Mouse (Mus musculus): Measurements from ENCODE around the gene Vps13d. TPM values are rescaled to one million over a fixed set of nuclear protein-coding genes. Genes with fewer than 3 reads are reported as not detected.
A peak's percentile ranks its signal among the peaks of the same experiment; 100 is the strongest.

Gene Vps13d
- polyA plus RNA-seq, 1 experiment from 2014 or later = 14.1 TPM

DNA sequence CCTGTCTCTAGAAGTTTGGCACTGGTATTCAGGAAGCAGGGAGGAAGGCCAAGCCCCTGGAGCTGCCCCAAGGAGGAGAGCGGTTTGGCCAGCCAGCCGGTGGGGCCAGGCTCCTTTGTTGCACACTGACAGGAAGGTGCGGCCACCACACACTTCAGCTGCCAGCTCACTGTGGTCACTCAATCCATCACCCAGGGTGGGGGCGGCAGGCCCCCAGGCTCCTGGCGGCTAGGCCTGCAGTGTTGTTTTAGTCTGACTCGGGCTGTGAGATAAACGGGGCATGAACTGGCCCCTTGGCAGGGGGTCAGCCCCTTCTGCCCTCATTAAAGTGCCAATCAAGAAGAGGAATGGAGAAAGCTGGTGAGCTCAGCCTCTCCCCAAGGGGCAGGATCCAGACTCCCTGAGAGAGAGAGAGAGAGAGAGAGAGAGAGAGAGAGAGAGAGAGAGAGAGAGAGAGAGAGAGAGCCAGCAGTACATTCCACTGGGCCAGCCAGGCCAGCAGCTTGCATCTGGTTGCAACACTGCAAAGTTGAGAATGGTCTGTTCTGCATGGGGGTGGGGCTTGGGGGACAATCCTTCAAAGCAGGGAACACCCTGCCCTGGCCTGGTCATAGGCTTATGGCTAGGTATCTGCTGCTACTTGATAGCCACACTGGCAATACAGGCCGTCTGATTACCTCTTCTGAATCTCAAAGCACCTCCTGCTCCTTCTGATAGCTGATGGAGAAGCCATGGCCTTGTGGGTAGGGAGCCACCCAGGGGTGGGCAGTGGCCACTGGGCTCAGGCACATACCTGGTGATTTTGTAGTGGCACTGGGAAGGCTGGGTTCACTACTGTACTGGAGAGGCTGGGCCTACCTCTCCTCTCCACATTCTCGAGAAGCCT, 245.1 kb downstream of the Vps13d start:
- peak overlapping the region; percentile 48 for H3K27ac ChIP-seq (ENCODE audit: low read depth)
- H3K9ac ChIP-seq (ENCODE audit: low read length) = no peak overlapping the region
- H3K9me3 ChIP-seq (ENCODE audit: control insufficient read depth, low read length) = no peaks in the 10 kb centered on the region

DNA sequence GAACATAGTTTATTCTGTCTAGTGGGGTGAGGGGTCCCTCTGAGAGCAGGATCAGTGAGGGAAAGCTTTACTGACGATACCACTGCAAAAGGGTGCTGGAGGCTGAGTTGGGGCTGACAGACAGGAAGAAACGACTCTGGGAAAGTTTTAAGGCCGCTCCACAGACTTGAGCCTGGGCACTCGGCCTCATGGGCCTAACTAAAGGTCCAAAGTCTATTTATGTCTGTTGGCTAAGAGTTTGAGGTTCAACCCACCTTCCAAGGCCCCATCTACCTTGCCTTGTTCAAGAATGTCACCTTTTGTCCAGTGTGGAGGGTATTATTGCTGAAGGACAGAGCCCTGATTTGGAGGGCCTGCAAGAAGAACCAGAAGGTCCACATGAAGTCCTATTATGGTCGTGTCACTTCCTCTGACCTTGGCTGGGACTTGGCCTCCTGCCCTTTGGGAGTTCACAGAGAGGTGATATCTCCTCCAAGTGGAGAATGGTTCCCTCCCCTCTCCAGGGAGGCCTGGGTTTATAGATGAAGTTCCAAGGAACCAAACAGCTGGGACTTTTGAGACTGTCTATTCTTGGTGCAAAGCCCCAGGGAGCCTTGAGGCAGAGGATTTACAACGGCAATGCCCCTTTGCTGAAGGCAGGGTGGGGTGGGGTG, 246.9 kb downstream of the Vps13d start:
- no peak overlapping the region for H3K27ac ChIP-seq (ENCODE audit: low read depth)
- H3K9me3 ChIP-seq (ENCODE audit: control insufficient read depth, low read length) = no peaks in the 10 kb centered on the region
- ATAC-seq (replicated peaks; ENCODE audit: low FRiP score, low TSS enrichment, low read depth) (no peak), DNase-seq (ENCODE audit: low spot score) (no peak)
- 45% methylated on average over 6 of the region's 6 CpGs for WGBS
- H3K9ac ChIP-seq (ENCODE audit: low read length) = no peak overlapping the region
- no peaks in the 10 kb centered on the region for H3K36me3 ChIP-seq (ENCODE audit: control insufficient read depth, insufficient read depth, low read length)
- no peaks in the 10 kb centered on the region for H3K27me3 ChIP-seq (replicated peaks; ENCODE audit: control insufficient read depth, insufficient read depth, low read length)
- peaks cover 23% of the 10 kb centered on the region for H3K4me1 ChIP-seq (replicated peaks; ENCODE audit: control insufficient read depth, insufficient read depth, low read length)
- H3K4me2 ChIP-seq (ENCODE audit: low read length) = no peak overlapping the region
- no peak overlapping the region for H3K4me3 ChIP-seq (ENCODE audit: low read depth, low read length)

More for the DNA sequence above, 245.1 kb downstream of the Vps13d start:
- Histone ChIP-seq H3K4me3 (ENCODE audit: low read depth, low read length) (no peak overlapping the region), H3K27me3 (replicated peaks; ENCODE audit: control insufficient read depth, insufficient read depth, low read length) (no peaks in the 10 kb centered on the region), H3K36me3 (ENCODE audit: control insufficient read depth, insufficient read depth, low read length) (no peaks in the 10 kb centered on the region), H3K4me1 (replicated peaks; ENCODE audit: control insufficient read depth, insufficient read depth, low read length) (peaks cover 23% of the 10 kb centered on the region), H3K4me2 (ENCODE audit: low read length) (no peak overlapping the region)
- 15% methylated on average over 9 of the region's 9 CpGs for WGBS
- ATAC-seq (replicated peaks; ENCODE audit: low FRiP score, low TSS enrichment, low read depth) (peak; percentile 69), DNase-seq (ENCODE audit: low spot score) (peak; percentile 65)

DNA sequence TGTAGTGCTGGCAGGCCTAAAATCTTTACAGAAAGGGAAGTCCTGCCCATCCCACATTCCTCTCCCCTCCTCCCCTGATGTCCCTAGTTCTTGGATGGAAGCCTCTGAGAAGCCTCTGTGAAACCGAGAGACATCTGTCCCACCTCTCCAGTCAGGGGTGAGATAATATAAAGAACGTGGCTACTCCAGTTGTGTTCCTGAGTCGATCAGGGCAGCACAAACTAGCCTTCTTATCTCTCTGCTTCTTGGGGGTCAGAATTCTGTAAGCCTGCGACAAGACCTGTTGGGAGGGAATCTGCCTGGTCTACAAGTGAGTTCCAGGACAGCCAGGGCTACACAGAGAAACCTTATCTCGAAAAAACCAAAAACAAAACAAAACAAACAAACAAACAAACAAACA, 251.5 kb downstream of the Vps13d start:
- Histone ChIP-seq H3K9me3 (ENCODE audit: control insufficient read depth, low read length) (no peaks in the 10 kb centered on the region), H3K4me3 (ENCODE audit: low read depth, low read length) (no peak overlapping the region), H3K4me2 (ENCODE audit: low read length) (no peak overlapping the region), H3K27me3 (replicated peaks; ENCODE audit: control insufficient read depth, insufficient read depth, low read length) (no peaks in the 10 kb centered on the region), H3K27ac (ENCODE audit: low read depth) (no peak overlapping the region), H3K4me1 (replicated peaks; ENCODE audit: control insufficient read depth, insufficient read depth, low read length) (peaks cover 10% of the 10 kb centered on the region), H3K36me3 (ENCODE audit: control insufficient read depth, insufficient read depth, low read length) (no peaks in the 10 kb centered on the region), H3K9ac (ENCODE audit: low read length) (no peak overlapping the region)
- ATAC-seq (replicated peaks; ENCODE audit: low FRiP score, low TSS enrichment, low read depth) (no peak), DNase-seq (ENCODE audit: low spot score) (no peak)
- WGBS = 69% methylated on average over 5 of the region's 5 CpGs

DNA sequence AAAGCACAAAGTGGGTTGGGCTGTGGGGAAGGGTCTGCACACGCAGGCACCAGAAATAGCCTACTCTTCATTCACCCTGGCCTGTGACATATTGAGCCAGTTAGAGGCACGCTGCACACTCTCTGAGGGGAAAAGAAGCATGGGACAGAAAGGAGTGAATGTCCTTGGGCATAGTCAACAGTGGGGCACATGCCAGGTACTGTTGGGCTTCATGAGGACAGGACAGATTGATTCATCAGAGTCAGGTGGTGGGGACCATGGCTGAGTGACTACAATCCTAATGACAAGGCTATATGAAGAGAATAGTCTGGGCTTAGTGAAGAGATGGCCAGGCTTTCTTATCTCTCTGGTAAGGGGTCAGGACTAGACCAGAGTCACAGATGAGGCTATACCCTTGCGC, 252.4 kb downstream of the Vps13d start:
- 96% methylated on average over 3 of the region's 3 CpGs for WGBS
- Histone ChIP-seq H3K27me3 (replicated peaks; ENCODE audit: control insufficient read depth, insufficient read depth, low read length) (no peaks in the 10 kb centered on the region), H3K4me3 (ENCODE audit: low read depth, low read length) (no peak overlapping the region), H3K9me3 (ENCODE audit: control insufficient read depth, low read length) (no peaks in the 10 kb centered on the region), H3K4me1 (replicated peaks; ENCODE audit: control insufficient read depth, insufficient read depth, low read length) (peaks cover 1% of the 10 kb centered on the region; the same call in 1 of the 2 replicates), H3K4me2 (ENCODE audit: low read length) (no peak overlapping the region), H3K36me3 (ENCODE audit: control insufficient read depth, insufficient read depth, low read length) (no peaks in the 10 kb centered on the region), H3K27ac (ENCODE audit: low read depth) (no peak overlapping the region), H3K9ac (ENCODE audit: low read length) (no peak overlapping the region)
- no peak for ATAC-seq (replicated peaks; ENCODE audit: low FRiP score, low TSS enrichment, low read depth)
- DNase-seq (ENCODE audit: low spot score) = no peak

GRCm38 (mm10) chr4:144940796-144941462, 253.9 kb downstream of the Vps13d start:
- H3K27ac ChIP-seq (ENCODE audit: low read depth) = no peak overlapping the region
- H3K4me1 ChIP-seq (replicated peaks; ENCODE audit: control insufficient read depth, insufficient read depth, low read length) = no peaks in the 10 kb centered on the region; the same call in 1 of the 2 replicates
- H3K36me3 ChIP-seq (ENCODE audit: control insufficient read depth, insufficient read depth, low read length) = no peaks in the 10 kb centered on the region
- ATAC-seq (replicated peaks; ENCODE audit: low FRiP score, low TSS enrichment, low read depth) (no peak), DNase-seq (ENCODE audit: low spot score) (no peak)
- 52% methylated on average over 13 of the region's 13 CpGs for WGBS
- H3K4me3 ChIP-seq (ENCODE audit: low read depth, low read length) = no peak overlapping the region
- no peaks in the 10 kb centered on the region for H3K9me3 ChIP-seq (ENCODE audit: control insufficient read depth, low read length)
- H3K27me3 ChIP-seq (replicated peaks; ENCODE audit: control insufficient read depth, insufficient read depth, low read length) = no peaks in the 10 kb centered on the region
- no peak overlapping the region for H3K4me2 ChIP-seq (ENCODE audit: low read length)
- no peak overlapping the region for H3K9ac ChIP-seq (ENCODE audit: low read length)

DNA sequence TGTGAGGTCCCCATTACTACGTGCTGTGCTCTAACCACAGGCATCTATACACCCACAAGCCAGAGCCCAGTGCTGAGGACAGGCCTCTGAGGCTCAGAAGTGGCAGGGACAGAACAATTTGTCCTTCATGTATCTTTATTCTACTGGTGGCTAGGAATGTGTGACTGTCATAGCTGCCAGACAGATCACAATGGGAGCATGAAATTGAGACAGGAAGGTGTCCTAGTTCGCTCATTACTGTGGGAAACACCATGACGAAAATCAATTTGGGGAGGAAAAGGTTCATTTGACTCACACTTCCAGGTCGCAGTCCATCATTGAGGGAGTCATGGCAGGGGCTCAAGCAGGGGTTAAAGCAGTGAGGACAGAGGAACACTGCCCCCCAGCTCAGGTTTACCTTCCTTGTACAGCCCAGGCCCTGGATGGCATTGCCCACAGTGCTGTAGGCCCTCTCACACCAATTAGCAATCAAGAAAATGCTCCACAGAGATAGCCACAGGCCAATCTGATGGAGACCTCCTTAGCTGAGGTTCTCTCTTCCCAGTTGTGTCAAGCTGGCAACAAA, 254.9 kb downstream of the Vps13d start:
- DNase-seq (ENCODE audit: low spot score) (no peak), ATAC-seq (replicated peaks; ENCODE audit: low FRiP score, low TSS enrichment, low read depth) (no peak)
- H3K36me3 ChIP-seq (ENCODE audit: control insufficient read depth, insufficient read depth, low read length) = no peaks in the 10 kb centered on the region
- no peak overlapping the region for H3K4me3 ChIP-seq (ENCODE audit: low read depth, low read length)
- no peak overlapping the region for H3K9ac ChIP-seq (ENCODE audit: low read length)
- H3K4me2 ChIP-seq (ENCODE audit: low read length) = no peak overlapping the region
- H3K4me1 ChIP-seq (replicated peaks; ENCODE audit: control insufficient read depth, insufficient read depth, low read length) = no peaks in the 10 kb centered on the region; the same call in 1 of the 2 replicates
- no peak overlapping the region for H3K27ac ChIP-seq (ENCODE audit: low read depth)
- WGBS = 82% methylated on average over 4 of the region's 4 CpGs
- no peaks in the 10 kb centered on the region for H3K9me3 ChIP-seq (ENCODE audit: control insufficient read depth, low read length)
- no peaks in the 10 kb centered on the region for H3K27me3 ChIP-seq (replicated peaks; ENCODE audit: control insufficient read depth, insufficient read depth, low read length)

DNA sequence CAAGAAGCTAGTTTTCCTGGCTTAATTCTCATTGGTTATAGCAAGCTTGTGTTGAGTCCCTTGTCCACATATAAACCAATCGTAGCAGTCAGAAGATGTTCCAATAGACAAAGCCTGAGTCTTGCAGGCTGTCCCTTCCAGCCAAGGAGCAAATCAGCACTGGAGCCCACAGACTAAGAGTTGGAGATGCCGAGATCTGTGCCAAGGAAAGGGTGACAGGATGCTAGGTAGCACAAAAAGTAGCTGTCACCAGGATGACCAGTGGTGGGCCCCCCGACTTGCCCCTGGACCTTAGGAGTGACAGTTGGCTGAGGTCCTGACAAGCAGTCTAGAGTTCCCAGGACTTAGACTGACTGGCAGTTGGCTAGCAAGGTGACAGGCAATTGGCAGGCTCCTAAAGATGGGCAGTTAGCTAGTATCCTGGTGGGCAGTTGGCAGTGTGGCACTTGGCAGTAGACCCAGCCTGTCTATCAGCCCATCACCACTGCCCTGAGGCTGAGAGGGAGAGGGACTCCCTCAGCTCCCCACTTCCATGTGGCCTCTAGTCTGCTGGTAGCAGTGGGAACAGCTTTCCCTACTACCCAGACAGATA, 258.1 kb downstream of the Vps13d start:
- H3K4me2 ChIP-seq (ENCODE audit: low read length) = no peak overlapping the region
- no peaks in the 10 kb centered on the region for H3K27me3 ChIP-seq (replicated peaks; ENCODE audit: control insufficient read depth, insufficient read depth, low read length)
- no peak overlapping the region for H3K27ac ChIP-seq (ENCODE audit: low read depth)
- no peaks in the 10 kb centered on the region for H3K36me3 ChIP-seq (ENCODE audit: control insufficient read depth, insufficient read depth, low read length)
- DNase-seq (ENCODE audit: low spot score) = no peak
- ATAC-seq (replicated peaks; ENCODE audit: low FRiP score, low TSS enrichment, low read depth) = no peak
- WGBS = 85% methylated on average over 3 of the region's 3 CpGs
- H3K4me1 ChIP-seq (replicated peaks; ENCODE audit: control insufficient read depth, insufficient read depth, low read length) = no peaks in the 10 kb centered on the region; the same call in 1 of the 2 replicates
- no peak overlapping the region for H3K9ac ChIP-seq (ENCODE audit: low read length)
- H3K9me3 ChIP-seq (ENCODE audit: control insufficient read depth, low read length) = no peaks in the 10 kb centered on the region
- no peak overlapping the region for H3K4me3 ChIP-seq (ENCODE audit: low read depth, low read length)

- no peak for DNase-seq (ENCODE audit: low spot score)
- Histone ChIP-seq H3K4me3 (ENCODE audit: low read depth, low read length) (no peak overlapping the region), H3K9me3 (ENCODE audit: control insufficient read depth, low read length) (no peaks in the 10 kb centered on the region), H3K27me3 (replicated peaks; ENCODE audit: control insufficient read depth, insufficient read depth, low read length) (no peaks in the 10 kb centered on the region), H3K9ac (ENCODE audit: low read length) (no peak overlapping the region), H3K4me1 (replicated peaks; ENCODE audit: control insufficient read depth, insufficient read depth, low read length) (peaks cover 20% of the 10 kb centered on the region), H3K36me3 (ENCODE audit: control insufficient read depth, insufficient read depth, low read length) (no peaks in the 10 kb centered on the region), H3K4me2 (ENCODE audit: low read length) (no peak overlapping the region), H3K27ac (ENCODE audit: low read depth) (no peak overlapping the region)
- 9% methylated on average over 1 of the region's 1 CpGs for WGBS
- no peak for ATAC-seq (replicated peaks; ENCODE audit: low FRiP score, low TSS enrichment, low read depth)
Observed at GRCm38 (mm10) chr4:144934501-144934900, 260.3 kb downstream of the Vps13d start.

All from intestine, embryonic 14.5 days (tissue).